Mouse (Mus musculus): ENCODE measurements around the gene Rgl1.

DNA sequence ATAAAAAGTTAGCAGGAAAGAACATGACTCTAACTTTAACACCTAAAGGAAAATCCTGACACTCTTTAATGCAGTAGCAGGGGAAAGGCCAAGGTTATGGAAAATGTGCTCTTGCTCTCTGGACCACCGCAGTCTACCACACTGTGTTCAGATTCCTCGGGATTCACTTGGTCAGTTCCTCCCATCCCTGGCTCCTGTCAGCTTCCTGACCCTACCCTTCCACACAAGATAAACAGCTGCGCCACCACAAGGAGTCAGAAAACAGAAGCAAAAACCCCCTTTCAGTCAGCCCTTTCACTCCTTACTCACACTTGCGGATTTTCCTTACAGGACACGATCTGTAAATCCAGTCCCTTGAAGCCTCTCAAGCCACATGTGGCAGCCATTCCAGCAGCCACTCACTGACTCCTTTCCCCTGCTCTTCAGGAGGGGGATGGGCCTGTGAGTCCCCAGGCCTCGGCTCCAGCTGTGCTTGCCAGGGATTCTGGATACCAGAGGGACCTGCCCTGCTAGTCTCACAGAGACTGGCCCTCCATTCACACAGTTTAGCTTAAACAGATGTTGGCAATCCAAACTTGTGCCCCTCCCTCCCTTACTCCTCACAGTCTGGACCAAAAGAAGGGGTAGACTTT, 78.9 kb downstream of the Rgl1 start:
- no peak for TF ChIP-seq USF1 (IDR thresholded peaks at IDR 0.05; ENCODE audit: low read depth)
- TF ChIP-seq FOSL1 (IDR thresholded peaks at IDR 0.05; ENCODE audit: insufficient read depth, low read length, poor library complexity, severe bottlenecking): no peak
- no peak for TF ChIP-seq CTCF (IDR thresholded peaks at IDR 0.05; ENCODE audit: control insufficient read depth, insufficient read depth, insufficient read length)
- TF ChIP-seq MYOD1 (IDR thresholded peaks at IDR 0.05; ENCODE audit: control insufficient read depth, insufficient read length, low read depth): no peak
- no peak for TF ChIP-seq MYOG (IDR thresholded peaks at IDR 0.05; ENCODE audit: control insufficient read depth, extremely low read depth, insufficient read length)
- no peak for TF ChIP-seq MAX (IDR thresholded peaks at IDR 0.05)
